Mouse (Mus musculus): ENCODE results near the gene Wdr83. TPM values are rescaled to one million over a fixed set of nuclear protein-coding genes. Genes with fewer than 3 reads are reported as not detected.
"Not testable (repeated sequence)": the region's sequence is repeated elsewhere in the genome, so short reads cannot be mapped to it uniquely, and the experiment has no call there.

Wdr83 gene
- total RNA-seq (2021): 10 to 100 TPM; 13.2 to 15.1 TPM
- long read RNA-seq, experiment 1, transcript Wdr83-201 (9 exons, 1,238 nt): major isoform, 11 of 13 reads
- long read RNA-seq, experiment 1, partial matches to known transcripts: 1 of 13 reads
- long read RNA-seq, experiment 1, other reads (novel, unspliced or antisense): 1 of 13 reads
- long read RNA-seq, experiment 2, transcript Wdr83-201 (9 exons, 1,238 nt): major isoform, 12 of 13 reads
- long read RNA-seq, experiment 2, partial matches to known transcripts: 0 of 13 reads
- long read RNA-seq, experiment 2, other reads (novel, unspliced or antisense): 0 of 13 reads

- DNase-seq: peak; percentile 39
- intact Hi-C loops (cut with DNase I; ENCODE audit: low total_unique reads): loop anchor here (10.0 kb wide), 2 partner anchors 94 to 314 kb away; no protein-coding TSS in a partner anchor
These were observed at the start of gene Wdr83 for GRCm38 (mm10) chr8:85081216-85081555. Wdr83 (minus strand) TSS chr8:85081306.

- no peak for DNase-seq
- intact Hi-C loops (cut with DNase I; ENCODE audit: low total_unique reads): no loop called here
These were observed 42.6 kb upstream of the Wdr83 start for GRCm38 (mm10) chr8:85123691-85124090.

- intact Hi-C loops (cut with DNase I; ENCODE audit: low total_unique reads): no loop called here
- no peak for DNase-seq
These were observed 41.9 kb upstream of the Wdr83 start, which contains the start of gene Zfp791 for GRCm38 (mm10) chr8:85122995-85123394. Zfp791 (minus strand) TSS chr8:85123095.

GRCm38 (mm10) chr8:85120251-85120650 lies 39.1 kb upstream of the Wdr83 start:
- intact Hi-C loops (cut with DNase I; ENCODE audit: low total_unique reads); DNase-seq: not testable (repeated sequence)

GRCm38 (mm10) chr8:85119052-85119981 lies 38.2 kb upstream of the Wdr83 start:
- intact Hi-C loops (cut with DNase I; ENCODE audit: low total_unique reads): no loop called here

GRCm38 (mm10) chr8:85116984-85117383 lies 35.9 kb upstream of the Wdr83 start:
- DNase-seq: no peak
- intact Hi-C loops (cut with DNase I; ENCODE audit: low total_unique reads): no loop called here

More at GRCm38 (mm10) chr8:85119052-85119981, 38.2 kb upstream of the Wdr83 start:
- peak; percentile 70 for DNase-seq

GRCm38 (mm10) chr8:85115501-85115900 lies 34.4 kb upstream of the Wdr83 start:
- intact Hi-C loops (cut with DNase I; ENCODE audit: low total_unique reads): no loop called here
- no peak for DNase-seq

GRCm38 (mm10) chr8:85113241-85113640 lies 32.1 kb upstream of the Wdr83 start:
- intact Hi-C loops (cut with DNase I; ENCODE audit: low total_unique reads): no loop called here
- DNase-seq: no peak

GRCm38 (mm10) chr8:85100076-85100665 lies 19.1 kb upstream of the Wdr83 start:
- intact Hi-C loops (cut with DNase I; ENCODE audit: low total_unique reads): no loop called here
- DNase-seq: no peak

GRCm38 (mm10) chr8:85096850-85097249 lies 15.7 kb upstream of the Wdr83 start:
- no peak for DNase-seq
- intact Hi-C loops (cut with DNase I; ENCODE audit: low total_unique reads): no loop called here

GRCm38 (mm10) chr8:85096196-85096595 lies 15.1 kb upstream of the Wdr83 start:
- intact Hi-C loops (cut with DNase I; ENCODE audit: low total_unique reads): no loop called here
- no peak for DNase-seq

GRCm38 (mm10) chr8:85095566-85095965 lies 14.5 kb upstream of the Wdr83 start:
- intact Hi-C loops (cut with DNase I; ENCODE audit: low total_unique reads): no loop called here
- DNase-seq: no peak

GRCm38 (mm10) chr8:85095051-85095450 lies 13.9 kb upstream of the Wdr83 start:
- intact Hi-C loops (cut with DNase I; ENCODE audit: low total_unique reads): no loop called here
- no peak for DNase-seq

- no peak for DNase-seq
- intact Hi-C loops (cut with DNase I; ENCODE audit: low total_unique reads): no loop called here
These were observed 10.5 kb upstream of the Wdr83 start for GRCm38 (mm10) chr8:85091526-85092090.

- DNase-seq: no peak
- intact Hi-C loops (cut with DNase I; ENCODE audit: low total_unique reads): no loop called here
These were observed 9.8 kb upstream of the Wdr83 start for GRCm38 (mm10) chr8:85090856-85091255.

GRCm38 (mm10) chr8:85088771-85089170 lies 7.7 kb upstream of the Wdr83 start:
- intact Hi-C loops (cut with DNase I; ENCODE audit: low total_unique reads): loop anchor here (10.0 kb wide), 2 partner anchors 86 to 306 kb away; no protein-coding TSS in a partner anchor
- DNase-seq: no peak

GRCm38 (mm10) chr8:85086238-85086637 lies 5.1 kb upstream of the Wdr83 start:
- no peak for DNase-seq
- intact Hi-C loops (cut with DNase I; ENCODE audit: low total_unique reads): loop anchor here (10.0 kb wide), 2 partner anchors 89 to 309 kb away; no protein-coding TSS in a partner anchor

- DNase-seq: no peak
- intact Hi-C loops (cut with DNase I; ENCODE audit: low total_unique reads): loop anchor here (10.0 kb wide), 2 partner anchors 90 to 310 kb away; no protein-coding TSS in a partner anchor
These were observed 3.5 kb upstream of the Wdr83 start for GRCm38 (mm10) chr8:85084633-85085032.

- DNase-seq: peak; percentile 90
- intact Hi-C loops (cut with DNase I; ENCODE audit: low total_unique reads): loop anchor here (10.0 kb wide), 2 partner anchors 92 to 312 kb away; no protein-coding TSS in a partner anchor
These were observed 2.2 kb upstream of the Wdr83 start, which contains the start of gene Man2b1 for GRCm38 (mm10) chr8:85083108-85083813. Man2b1 (plus strand) TSS chr8:85083270.
